Comparison of ENCODE assay signal across 8 mouse cellular contexts in genomic region chr3:130708529-130708928, GRCm38 (mm10). TPM values are rescaled to one million over a fixed set of nuclear protein-coding genes. Genes with fewer than 3 reads are reported as not detected.
A peak's percentile ranks its signal among the peaks of the same experiment; 100 is the strongest.
DNase-seq lines count a peak whose midpoint lies in the region; ATAC-seq and TF ChIP-seq lines count a peak whose summit lies in the region.

No protein-coding gene starts in this region.

- no peaks in the 10 kb centered on the region for H3K27me3 ChIP-seq in G1E (ENCODE audit: insufficient read depth, low read length)
- no peaks in the 10 kb centered on the region for H3K27me3 ChIP-seq in forebrain, postnatal 0 days (ENCODE audit: insufficient read depth, low read length)
- H3K27me3 ChIP-seq in liver, postnatal 0 days (ENCODE audit: insufficient read depth, low read length), result no peaks in the 10 kb centered on the region
- H3K27me3 ChIP-seq in splenic B cell, adult 2 months (ENCODE audit: control insufficient read depth, insufficient read depth, low read length, poor library complexity, severe bottlenecking), result no peaks in the 10 kb centered on the region

- peaks cover 26% of the 10 kb centered on the region for H3K36me3 ChIP-seq in G1E (replicated peaks)
- H3K36me3 ChIP-seq in forebrain, postnatal 0 days (ENCODE audit: insufficient read depth), result peaks cover 2% of the 10 kb centered on the region; the same call in 1 of the 2 replicates
- peaks cover 11% of the 10 kb centered on the region for H3K36me3 ChIP-seq in liver, postnatal 0 days (replicated peaks; ENCODE audit: insufficient read depth, low read length)
- peaks cover 3% of the 10 kb centered on the region; the same call in 1 of the 2 replicates for H3K36me3 ChIP-seq in splenic B cell, adult 2 months (ENCODE audit: control insufficient read depth, insufficient read depth, low read length, poor library complexity, severe bottlenecking)

- no peak for DNase-seq in frontal cortex, postnatal 14 days (ENCODE audit: low spot score in 2 of 2)
- DNase-seq in G1E (ENCODE audit: low spot score), result no peak
- no peak for DNase-seq in forebrain, postnatal 0 days
- DNase-seq in liver, postnatal 0 days, result no peak
- DNase-seq in splenic B cell, adult 2 months (ENCODE audit: low read depth, low spot score), result peak; percentile 19
- no peak for DNase-seq in left cerebral cortex, postnatal 25 days (ENCODE audit: low spot score in 2 of 2)
- DNase-seq in urinary bladder, postnatal 25 days (ENCODE audit: low spot score), result no peak

- intact Hi-C loops in left cerebral cortex, postnatal 25 days (cut with DNase I), result no loop called here

- H3K4me2 ChIP-seq in forebrain, postnatal 0 days (ENCODE audit: low read depth), result peak overlapping the region; percentile 55
- peak overlapping the region; percentile 93 for H3K4me2 ChIP-seq in liver, postnatal 0 days (ENCODE audit: low read depth, low read length)

- under 1% methylated on average over 5 of the region's 5 CpGs for WGBS in forebrain, postnatal 0 days
- under 1% methylated on average over 5 of the region's 5 CpGs for WGBS in liver, postnatal 0 days (ENCODE audit: insufficient replicate concordance)

- no peaks in the 10 kb centered on the region for H3K9me3 ChIP-seq in G1E (replicated peaks)
- H3K9me3 ChIP-seq in forebrain, postnatal 0 days (ENCODE audit: low read length), result no peaks in the 10 kb centered on the region
- no peaks in the 10 kb centered on the region for H3K9me3 ChIP-seq in liver, postnatal 0 days (ENCODE audit: low read length)

- H3K27ac ChIP-seq in forebrain, postnatal 0 days (ENCODE audit: low read depth, low read length), result peak overlapping the region; percentile 85; the same call in 1 of the 2 replicates
- peak overlapping the region; percentile 88 for H3K27ac ChIP-seq in liver, postnatal 0 days (ENCODE audit: low read depth)

- peaks cover 24% of the 10 kb centered on the region for H3K4me1 ChIP-seq in G1E (ENCODE audit: insufficient read depth, low read depth, low read length)
- 0 out of 2 replicates have a peak, but pooled peaks cover 7% of the 10 kb centered on the region for H3K4me1 ChIP-seq in forebrain, postnatal 0 days (ENCODE audit: insufficient read depth)
- H3K4me1 ChIP-seq in liver, postnatal 0 days (ENCODE audit: insufficient read depth), result peaks cover 17% of the 10 kb centered on the region

- ATAC-seq in frontal cortex, adult (ENCODE audit: low TSS enrichment), result peak; percentile 21; the same call in 1 of the 2 replicates
- ATAC-seq in G1E (ENCODE audit: extremely low read depth, insufficient number of reproducible peaks, low FRiP score, poor library complexity, severe bottlenecking), result peak; percentile 17; the same call in 1 of the 2 replicates
- ATAC-seq in forebrain, postnatal 0 days, result no peak
- ATAC-seq in liver, postnatal 0 days, result no peak

- TF ChIP-seq EP300 in liver, postnatal 0 days (IDR thresholded peaks at IDR 0.05; ENCODE audit: low read depth), result no peak

- peak overlapping the region; percentile 84 for H3K4me3 ChIP-seq in G1E (ENCODE audit: low read depth, low read length)
- peak overlapping the region; percentile 82 for H3K4me3 ChIP-seq in forebrain, postnatal 0 days (ENCODE audit: low read depth, low read length)
- peak overlapping the region; percentile 82 for H3K4me3 ChIP-seq in liver, postnatal 0 days (ENCODE audit: low read depth, low read length)

- peak overlapping the region; percentile 71 for H3K9ac ChIP-seq in forebrain, postnatal 0 days
- H3K9ac ChIP-seq in liver, postnatal 0 days (replicated peaks), result peak overlapping the region; percentile 88

- TF ChIP-seq CTCF in G1E (IDR thresholded peaks at IDR 0.05; ENCODE audit: low read depth, low read length), result no peak
- no peak for TF ChIP-seq CTCF in forebrain, postnatal 0 days (IDR thresholded peaks at IDR 0.05; ENCODE audit: low read depth)
- TF ChIP-seq CTCF in liver, postnatal 0 days (IDR thresholded peaks at IDR 0.05; ENCODE audit: low read depth), result no peak

RNA-seq across cellular contexts. Expression of gene Ostc, which starts 0.7 kb away (rescaled TPM):
- total RNA-seq in G1E (2014; fragmentation: Nextera tagmentation) (141 and 182 TPM in 2 replicates), G1E (2017) (238 and 252 TPM in 2 replicates)
- 24.6 and 32.9 TPM in 2 replicates for polyA plus RNA-seq in G1E (2012)
- total RNA-seq in forebrain, postnatal 0 days (2014; rRNA removed), result 118 and 146 TPM in 2 replicates
- polyA plus RNA-seq in forebrain, postnatal 0 days (2015; fragmentation: Nextera tagmentation; extraction: Ambion mirVana), result 186 and 197 TPM in 2 replicates
- 171 and 178 TPM in 2 replicates for polyA plus RNA-seq in liver, postnatal 0 days (2015; fragmentation: Nextera tagmentation; extraction: Ambion mirVana)
- 10 to 100 TPM; 64.7 to 66.8 TPM for total RNA-seq in left cerebral cortex, postnatal 25 days (2021)

RNA-seq across cellular contexts. Expression of gene Rpl34, which starts 21.7 kb away (rescaled TPM):
- 257 and 272 TPM in 2 replicates for total RNA-seq in G1E (2014; fragmentation: Nextera tagmentation)
- 454 and 597 TPM in 2 replicates for total RNA-seq in G1E (2017)
- polyA plus RNA-seq in G1E (2012), result 99.8 and 105 TPM in 2 replicates
- total RNA-seq in forebrain, postnatal 0 days (2014; rRNA removed), result 609 and 774 TPM in 2 replicates
- 566 and 750 TPM in 2 replicates for polyA plus RNA-seq in forebrain, postnatal 0 days (2015; fragmentation: Nextera tagmentation; extraction: Ambion mirVana)
- polyA plus RNA-seq in liver, postnatal 0 days (2015; fragmentation: Nextera tagmentation; extraction: Ambion mirVana), result 539 and 549 TPM in 2 replicates
- total RNA-seq in left cerebral cortex, postnatal 25 days (2021), result 100 to 1,000 TPM; 306 to 319 TPM

Comparison
In these comparisons a context has a peak if more than half of its experiments do, and no peak if none do; other contexts are left out.
1. ATAC-seq: peak in frontal cortex, adult (single experiment) and G1E (single experiment); none in forebrain, postnatal 0 days (single experiment) and liver, postnatal 0 days (single experiment).
2. Peak in every context shown above with its lines, with median percentiles within 50 percentile points of each other: H3K4me3 ChIP-seq.